Mouse (Mus musculus): ENCODE measurements around the gene Srcap.

The Srcap gene

DNA sequence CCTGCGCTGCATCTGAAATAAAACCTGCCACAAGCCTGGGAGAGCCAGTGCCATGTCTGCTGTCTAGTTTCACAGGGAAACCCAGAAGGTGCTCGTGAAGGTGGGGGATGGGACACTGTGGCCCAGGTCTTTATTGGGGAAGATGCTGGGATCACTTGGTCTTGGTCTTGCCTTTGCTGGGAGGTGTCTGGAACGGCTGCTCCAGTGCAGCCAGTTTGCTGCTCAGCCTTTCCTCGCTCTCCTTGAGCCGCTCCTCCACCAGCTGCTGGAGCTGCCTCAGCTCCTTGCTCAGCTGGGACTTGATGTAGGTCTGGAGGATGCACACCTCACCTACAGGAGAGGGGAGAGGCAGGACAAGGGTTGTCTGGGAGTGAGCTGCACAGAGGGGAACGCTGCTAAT is 71.5 kb downstream of the Srcap start:
- DNase-seq (ENCODE audit: low spot score), result no peak

GRCm38 (mm10) chr7:127585031-127585430 is 73.2 kb downstream of the Srcap start:
- DNase-seq (ENCODE audit: low spot score), result no peak

- DNase-seq (ENCODE audit: low spot score), result no peak
These were observed 74.4 kb downstream of the Srcap start for GRCm38 (mm10) chr7:127586149-127586548.

- no peak for DNase-seq (ENCODE audit: low spot score)
These were observed 75.4 kb downstream of the Srcap start for GRCm38 (mm10) chr7:127587196-127587595.

DNA sequence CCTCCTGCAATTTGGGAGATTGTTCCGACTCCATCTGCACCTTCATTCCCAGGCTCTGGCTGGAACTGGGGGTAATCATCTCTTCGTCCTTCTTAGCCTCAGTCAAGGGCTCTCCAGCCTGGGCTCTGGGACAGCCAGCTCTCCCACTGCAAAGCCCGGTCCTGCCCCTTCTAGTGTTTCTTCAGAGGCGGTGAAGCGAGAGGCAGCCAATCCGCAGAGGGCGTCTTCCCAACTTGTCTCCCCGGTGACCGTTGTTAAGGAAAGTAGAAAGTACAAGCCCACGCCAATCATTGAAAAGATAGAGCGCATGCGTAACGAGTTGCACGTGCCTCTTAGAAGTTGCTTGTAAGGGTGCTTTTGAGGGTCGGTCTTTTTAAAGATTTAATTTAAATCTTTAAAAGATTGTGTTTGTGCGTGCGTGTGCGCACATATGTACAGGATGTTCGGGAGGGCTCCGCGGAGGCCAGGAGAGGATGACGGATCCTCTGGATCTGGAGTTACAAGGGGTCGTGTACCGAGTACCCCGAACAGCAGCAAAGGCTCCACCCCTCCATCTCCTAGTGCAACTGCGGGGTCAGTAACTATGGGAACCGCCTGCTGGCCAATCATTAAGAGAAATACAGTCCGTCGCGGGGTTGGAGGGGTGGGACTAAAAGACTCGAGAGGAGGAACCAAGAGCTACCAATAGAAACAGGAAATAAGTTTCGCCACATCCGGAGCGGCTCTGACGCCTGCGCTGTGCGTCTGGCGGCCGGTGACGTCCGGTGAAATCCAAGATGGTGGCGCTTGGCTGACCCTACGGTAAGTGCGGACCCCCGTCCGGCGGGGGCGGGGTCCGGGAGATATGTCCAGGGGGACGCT is 76.5 kb downstream of the Srcap start, which contains the start of the genes Ccdc189 and Rnf40:
Gene Ccdc189, minus strand, starts transcription at position 585 of the 861 bp plus-strand sequence.
Gene Rnf40, plus strand, starts transcription at position 757 of the 861 bp plus-strand sequence.
- peak; percentile 85 for DNase-seq (ENCODE audit: low spot score)

GRCm38 (mm10) chr7:127588901-127589300 is 77.1 kb downstream of the Srcap start:
- DNase-seq (ENCODE audit: low spot score), result no peak

DNA sequence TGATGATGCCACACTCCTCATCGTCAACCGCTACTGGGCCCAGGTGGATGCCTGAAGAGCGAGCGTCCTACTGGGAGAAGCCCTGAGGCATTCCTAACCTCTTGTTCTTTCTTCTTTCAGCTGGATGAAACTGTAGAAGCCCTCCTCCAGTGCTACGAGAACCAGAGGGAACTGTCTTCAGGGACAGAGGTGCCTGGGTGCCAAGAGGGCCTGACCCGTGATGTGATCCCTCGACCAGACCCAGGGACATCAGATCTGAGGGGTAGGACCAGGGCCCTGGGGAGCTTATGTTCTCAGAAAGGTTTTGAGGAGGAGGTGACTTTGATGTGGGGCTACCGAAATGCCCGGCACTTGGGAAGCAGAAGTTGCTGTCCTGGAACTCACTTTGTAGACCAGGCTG is 77.9 kb downstream of the Srcap start:
- no peak for DNase-seq (ENCODE audit: low spot score)

DNA sequence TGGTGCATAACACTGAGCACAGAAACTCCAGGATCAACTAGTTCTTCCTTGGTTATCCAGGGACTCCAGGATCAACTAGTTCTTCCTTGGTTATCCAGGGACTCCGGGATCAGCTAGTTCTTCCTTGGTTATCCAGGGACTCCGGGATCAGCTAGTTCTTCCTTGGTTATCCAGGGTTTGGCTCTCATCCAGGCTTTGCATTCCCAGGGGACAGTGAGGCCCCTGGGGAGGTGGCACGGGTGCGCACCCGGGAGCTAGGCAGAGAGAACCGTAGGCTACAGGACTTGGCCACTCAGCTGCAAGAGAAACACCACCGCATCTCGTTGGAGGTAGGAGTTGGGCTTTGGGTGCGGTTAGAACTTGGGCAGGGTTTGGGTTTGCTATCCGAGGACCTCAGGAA is 79.3 kb downstream of the Srcap start:
- no peak for DNase-seq (ENCODE audit: low spot score)

- DNase-seq (ENCODE audit: low spot score), result no peak
These were observed 80.8 kb downstream of the Srcap start for GRCm38 (mm10) chr7:127592575-127592974.

- no peak for DNase-seq (ENCODE audit: low spot score)
These were observed 85.0 kb downstream of the Srcap start for GRCm38 (mm10) chr7:127596747-127597146.

- no peak for DNase-seq (ENCODE audit: low spot score)
These were observed 88.8 kb downstream of the Srcap start for GRCm38 (mm10) chr7:127600612-127601011.

DNA sequence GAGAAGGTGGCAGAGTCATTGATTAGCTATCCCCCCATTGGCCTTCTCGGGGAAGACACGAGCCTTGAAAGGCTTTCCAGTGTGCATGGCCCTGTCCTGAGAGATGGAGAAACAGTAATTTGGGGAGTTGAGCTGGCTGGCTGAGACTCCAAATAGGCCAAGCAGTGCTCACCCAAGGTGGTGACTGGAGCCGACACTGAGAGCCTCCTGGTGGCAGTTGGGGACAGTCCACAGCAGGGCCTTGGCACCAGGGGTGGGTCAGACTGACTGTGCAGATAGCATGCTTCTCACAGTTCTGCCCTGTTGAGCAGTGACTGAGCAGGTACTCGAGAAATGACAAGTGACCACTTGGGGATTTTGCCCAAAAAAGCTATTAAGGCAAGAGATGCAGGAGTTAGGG is 90.0 kb downstream of the Srcap start:
- DNase-seq (ENCODE audit: low spot score), result no peak

GRCm38 (mm10) chr7:127602903-127603302 is 91.1 kb downstream of the Srcap start:
- DNase-seq (ENCODE audit: low spot score), result no peak

DNA sequence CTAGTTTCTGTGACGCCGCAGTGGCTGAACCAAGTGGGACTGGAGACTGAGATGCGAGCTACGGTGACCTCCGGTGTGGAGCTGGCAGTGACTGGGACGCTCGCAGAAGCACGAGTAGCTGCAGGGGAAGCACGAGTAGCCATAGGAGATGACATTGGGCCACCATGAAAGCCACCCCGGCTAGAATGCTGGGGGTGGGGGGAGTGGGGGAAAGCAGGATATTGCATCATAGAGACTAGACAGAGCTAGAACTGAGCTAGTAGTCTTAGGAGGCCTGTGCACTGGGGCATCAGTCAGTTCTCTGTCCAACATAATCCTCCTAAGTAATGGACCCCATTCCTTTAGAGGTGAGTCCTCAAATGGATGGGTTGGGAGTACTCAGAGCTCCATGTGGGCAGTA is 92.5 kb downstream of the Srcap start:
- DNase-seq (ENCODE audit: low spot score), result no peak

GRCm38 (mm10) chr7:127607150-127607549 is 95.4 kb downstream of the Srcap start:
- DNase-seq (ENCODE audit: low spot score), result no peak

Data from ovary, postnatal 10 days (tissue).